Mouse (Mus musculus): Measurements from ENCODE around the gene Gm5114.
A peak's percentile ranks its signal among the peaks of the same experiment; 100 is the strongest.
"Not testable (repeated sequence)": the region's sequence is repeated elsewhere in the genome, so short reads cannot be mapped to it uniquely, and the experiment has no call there.

The Gm5114 gene

DNA sequence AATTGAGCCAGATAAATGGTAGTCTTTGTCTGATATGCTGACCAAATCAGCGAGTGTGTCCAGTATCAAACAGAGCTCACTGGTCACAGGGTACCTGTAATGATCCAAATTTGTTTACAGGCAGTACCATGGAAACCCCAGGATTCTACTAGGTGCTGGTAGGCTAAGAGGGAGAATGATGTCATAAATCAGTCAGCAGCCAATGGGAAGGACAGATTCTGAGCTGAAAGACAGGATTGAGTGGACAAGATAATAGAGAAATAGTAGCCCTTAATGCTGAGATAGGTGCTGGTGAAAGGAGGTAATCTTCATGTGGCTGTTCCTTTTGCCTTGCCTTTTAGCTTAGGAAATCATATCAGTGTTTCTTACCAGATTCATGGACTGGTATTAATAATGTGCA is at the start of gene Gm5114:
TSS of gene Gm5114 (minus strand) at position 101 of the 400 bp plus-strand sequence.
- not testable (repeated sequence) for DNase-seq

DNA sequence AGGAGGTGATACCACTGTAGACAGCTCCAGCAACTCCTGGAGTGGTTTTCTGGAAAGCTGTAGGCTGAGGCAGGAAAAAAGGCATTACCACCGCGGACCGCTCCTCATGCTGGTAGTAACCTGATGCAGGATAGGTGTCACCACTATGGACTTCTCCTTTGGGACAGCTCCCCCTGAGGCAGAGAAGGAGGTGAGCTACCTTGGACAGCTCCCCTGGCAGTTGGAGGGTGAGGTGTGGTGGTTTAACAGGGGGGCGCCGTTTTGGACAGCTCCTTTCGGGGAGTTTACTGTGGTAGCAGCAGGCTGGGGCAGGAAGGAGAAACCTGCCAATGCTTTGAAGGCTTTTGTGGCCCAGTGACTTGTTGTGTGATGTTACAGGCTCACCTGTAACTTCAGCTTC is 42.8 kb upstream of the Gm5114 start:
- DNase-seq = peak; percentile 8

DNA sequence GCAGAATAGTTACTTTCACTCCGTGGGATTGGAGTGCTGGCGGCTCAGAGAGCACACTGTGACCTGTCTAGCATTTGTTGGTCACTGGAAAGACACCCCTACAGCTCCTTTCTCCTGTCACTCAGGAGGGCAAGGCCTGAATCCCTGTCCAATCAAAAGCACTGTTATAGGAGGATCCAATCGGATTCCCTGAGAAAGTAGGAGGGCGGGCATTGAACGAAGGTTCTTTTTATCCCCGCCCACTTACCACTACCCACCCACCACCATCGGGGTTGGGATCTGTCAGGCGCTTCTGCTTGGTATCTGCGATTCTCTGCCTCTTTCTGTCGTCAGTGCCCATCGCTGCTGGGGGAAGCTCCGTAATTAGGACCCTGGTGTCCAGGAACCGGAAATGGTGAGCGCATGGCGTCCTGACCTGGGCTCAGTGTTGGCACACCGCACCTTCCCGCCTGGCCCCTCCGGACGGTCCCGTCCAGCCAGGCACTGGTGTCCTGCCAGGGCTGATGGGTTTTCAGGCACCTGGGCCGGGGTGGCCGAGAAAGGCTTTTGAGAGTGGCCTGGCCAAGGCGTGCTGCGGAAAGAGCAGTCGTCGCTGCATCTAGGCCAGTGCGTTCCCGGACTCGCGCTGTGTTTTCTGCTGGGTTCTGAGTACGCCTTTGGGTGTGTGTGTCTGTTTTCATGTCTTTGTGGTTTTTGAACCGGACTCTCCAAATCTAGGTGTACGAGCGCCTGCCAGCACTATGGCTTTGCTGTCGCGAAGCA is 36.5 kb upstream of the Gm5114 start:
- DNase-seq = peak; percentile 98

DNA sequence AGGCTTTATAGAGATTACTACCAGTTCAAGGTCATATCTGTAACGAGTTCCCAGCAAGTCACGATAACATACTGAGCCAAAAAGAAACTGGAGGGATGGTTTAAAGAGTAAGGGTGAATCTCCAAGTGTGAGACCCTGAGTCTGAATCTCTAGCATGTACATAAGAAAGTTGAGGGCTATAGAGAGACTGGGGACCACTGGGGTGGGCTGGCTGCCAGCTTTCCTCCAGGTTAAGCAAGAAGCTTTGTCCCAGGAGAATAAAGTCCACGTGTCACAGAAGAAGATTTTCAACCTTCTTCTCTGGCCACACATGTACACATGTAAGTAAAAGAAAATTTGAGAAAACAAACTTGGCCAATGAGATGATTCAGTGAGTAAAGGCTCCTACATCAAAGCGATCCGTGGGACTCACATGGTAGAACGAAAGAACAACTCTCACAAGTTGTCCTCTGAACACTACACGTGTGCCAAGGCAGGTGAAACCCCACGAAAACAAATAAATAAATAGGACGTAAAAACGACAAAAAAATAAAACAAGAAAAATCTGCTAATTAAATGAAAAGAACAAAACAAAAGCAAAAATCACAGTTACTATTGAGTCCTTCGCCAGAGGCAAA is 35.8 kb upstream of the Gm5114 start:
- no peak for DNase-seq

DNA sequence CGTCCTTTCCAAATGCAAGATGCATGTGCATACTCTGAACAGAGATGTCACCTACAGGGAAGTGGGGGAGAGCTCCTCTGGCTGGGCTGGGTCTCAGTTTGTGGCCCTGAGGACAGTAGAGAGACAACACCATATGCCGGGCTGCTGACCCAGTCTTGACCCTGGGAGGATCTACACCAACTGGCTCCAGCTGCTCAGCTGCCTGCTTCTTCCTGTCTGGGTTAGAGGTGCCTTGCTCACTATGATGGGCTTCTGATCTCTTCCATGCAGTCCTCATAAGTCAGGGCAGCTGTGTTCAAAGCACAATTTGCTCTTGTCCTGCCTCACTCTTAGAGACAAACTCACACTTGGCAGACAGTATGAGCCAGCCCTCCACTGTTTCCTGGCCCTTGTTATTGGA is 28.3 kb upstream of the Gm5114 start:
- peak; percentile 10 for DNase-seq

DNA sequence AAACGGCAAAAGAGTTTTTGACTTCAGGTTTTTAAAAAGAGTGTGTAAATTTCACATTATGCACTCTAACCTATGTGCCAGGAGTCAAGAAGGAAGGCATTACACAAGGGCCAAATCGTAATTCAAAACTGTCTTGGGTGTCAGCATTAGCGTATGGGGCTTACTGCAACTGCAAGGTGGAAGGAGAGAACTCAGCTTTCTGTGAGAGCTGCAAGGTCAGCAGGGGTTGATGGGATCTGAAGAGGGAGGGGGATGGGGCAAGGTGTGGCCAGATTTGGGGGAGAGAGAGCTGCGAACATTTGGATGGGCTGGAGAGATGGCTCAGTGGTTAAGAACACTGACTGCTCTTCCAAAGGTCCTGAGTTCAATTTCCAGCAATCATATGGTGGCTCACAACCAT is 27.4 kb upstream of the Gm5114 start:
- no peak for DNase-seq
